Mouse (Mus musculus) limb, embryonic 15.5 days (tissue): ENCODE measurements around the gene Eif4g1. TPM values are rescaled to one million over a fixed set of nuclear protein-coding genes. Genes with fewer than 3 reads are reported as not detected.
"Not testable (repeated sequence)": the region's sequence is repeated elsewhere in the genome, so short reads cannot be mapped to it uniquely, and the experiment has no call there.

Source experiments
- ATAC-seq: fragments of 200-750 bp; cut with Nextera tagmentation; 2 replicates; pipeline ENCODE4 v1.8.0; 2017; ENCODE audit warnings: low read depth, moderate TSS enrichment; ENCODE audit not compliant: insufficient number of reproducible peaks, low FRiP score, low TSS enrichment
- H3K27ac ChIP-seq: fragments of 300-500 bp; sonication (generic); 2 replicates; pipeline ENCODE4 v1.5.1; 2015; ENCODE audit warnings: moderate library complexity, mild to moderate bottlenecking, inconsistent platforms
- H3K27me3 ChIP-seq: fragments of 300-500 bp; sonication (generic); 2 replicates; pipeline ENCODE4 v1.6.1; 2015; ENCODE audit warnings: inconsistent platforms
- H3K36me3 ChIP-seq: fragments of 300-500 bp; sonication (generic); 2 replicates; pipeline ENCODE4 v1.6.1; 2015; ENCODE audit warnings: inconsistent platforms
- H3K4me1 ChIP-seq: fragments of 300-500 bp; sonication (generic); 2 replicates; pipeline ENCODE4 v1.6.1; 2015; ENCODE audit warnings: inconsistent platforms
- H3K4me2 ChIP-seq: fragments of 300-500 bp; sonication (generic); 2 replicates; pipeline ENCODE4 v1.6.1; 2015; ENCODE audit warnings: mild to moderate bottlenecking, inconsistent platforms
- H3K4me3 ChIP-seq: fragments of 300-500 bp; sonication (generic); 2 replicates; pipeline ENCODE4 v1.5.1; 2015; ENCODE audit warnings: mild to moderate bottlenecking, inconsistent platforms
- H3K9ac ChIP-seq: fragments of 300-500 bp; sonication (generic); 2 replicates; pipeline ENCODE4 v1.6.1; 2015; ENCODE audit warnings: inconsistent platforms
- H3K9me3 ChIP-seq: fragments of 300-500 bp; sonication (generic); 2 replicates; pipeline ENCODE4 v1.6.1; 2016; ENCODE audit warnings: inconsistent platforms
- WGBS: fragments of 180-500 bp; shearing (Covaris S2); methylation state at CpG from one replicate; pipeline ENCODE4 v1.1.7; 2015; 5-methylcytosine and 5-hydroxymethylcytosine counted together
- polyA plus RNA-seq: library from polyadenylated mRNA; unstranded; fragments of >200 nt; fragmentation: Nextera tagmentation; extraction: Ambion mirVana; gene quantifications from 2 replicates; pipeline ENCODE4 v1.2.1, GENCODE M21; 2015

Eif4g1 gene
- 161 and 175 TPM in 2 replicates for polyA plus RNA-seq

GRCm38 (mm10) chr16:20668013-20668412 lies at the start of gene Eif4g1:
TSS of gene Eif4g1 (plus strand) at chr16:20668313.
- H3K27me3 ChIP-seq: not testable (repeated sequence)
- 92% methylated on average over 6 of the region's 6 CpGs for WGBS

GRCm38 (mm10) chr16:20619541-20620398 lies 48.3 kb upstream of the Eif4g1 start:
- H3K36me3 ChIP-seq: peaks cover 7% of the 10 kb centered on the region
- H3K27ac ChIP-seq: no peak overlapping the region
- peaks cover 50% of the 10 kb centered on the region for H3K27me3 ChIP-seq
- no peaks in the 10 kb centered on the region for H3K9me3 ChIP-seq
- H3K4me2 ChIP-seq: peak overlapping the region; percentile 100
- peaks cover 35% of the 10 kb centered on the region for H3K4me1 ChIP-seq
- 3% methylated on average over 74 of the region's 83 CpGs for WGBS
- peak overlapping the region; percentile 69 for H3K4me3 ChIP-seq
- no peak overlapping the region for H3K9ac ChIP-seq
- ATAC-seq: no peak; the same call in 1 of the 2 replicates

More at GRCm38 (mm10) chr16:20668013-20668412, at the start of gene Eif4g1:
- ATAC-seq, H3K9ac ChIP-seq, H3K27ac ChIP-seq, H3K9me3 ChIP-seq, H3K4me2 ChIP-seq, H3K4me3 ChIP-seq, H3K4me1 ChIP-seq: not testable (repeated sequence)
- H3K36me3 ChIP-seq: peaks cover 12% of the 10 kb centered on the region

DNA sequence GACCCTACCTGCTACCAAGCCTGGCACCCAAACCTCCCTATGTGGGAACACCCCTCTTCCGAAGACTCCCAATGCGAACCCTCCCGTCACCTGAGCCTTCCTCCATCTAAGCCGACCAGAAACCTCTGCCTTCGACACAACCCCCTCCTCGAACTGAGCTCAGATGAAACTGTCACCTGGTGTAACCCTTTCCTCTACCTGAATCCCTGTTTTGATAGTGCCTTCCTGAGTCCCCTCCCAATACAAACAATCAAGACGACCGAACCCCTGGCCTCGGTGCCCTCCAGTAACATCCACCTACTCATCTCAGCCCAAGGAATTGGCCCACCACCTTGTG lies 47.7 kb upstream of the Eif4g1 start:
- no peak overlapping the region for H3K9ac ChIP-seq
- H3K4me1 ChIP-seq: peaks cover 35% of the 10 kb centered on the region
- H3K4me2 ChIP-seq: peak overlapping the region; percentile 100
- H3K27ac ChIP-seq: no peak overlapping the region
- WGBS: under 1% methylated on average over 9 of the region's 9 CpGs
- ATAC-seq: no peak
- peaks cover 50% of the 10 kb centered on the region for H3K27me3 ChIP-seq
- H3K4me3 ChIP-seq: peak overlapping the region; percentile 69
- H3K9me3 ChIP-seq: no peaks in the 10 kb centered on the region
- peaks cover 7% of the 10 kb centered on the region for H3K36me3 ChIP-seq

GRCm38 (mm10) chr16:20620751-20621190 lies 47.3 kb upstream of the Eif4g1 start:
- H3K9ac ChIP-seq: peak overlapping the region; percentile 54
- no peaks in the 10 kb centered on the region for H3K9me3 ChIP-seq
- peak overlapping the region; percentile 100 for H3K4me2 ChIP-seq
- ATAC-seq: no peak; the same call in 1 of the 2 replicates
- H3K27ac ChIP-seq: no peak overlapping the region
- peaks cover 7% of the 10 kb centered on the region for H3K36me3 ChIP-seq
- 0% methylated on average over 32 of the region's 32 CpGs for WGBS
- H3K4me1 ChIP-seq: peaks cover 35% of the 10 kb centered on the region
- peaks cover 50% of the 10 kb centered on the region for H3K27me3 ChIP-seq
- H3K4me3 ChIP-seq: peak overlapping the region; percentile 69

GRCm38 (mm10) chr16:20621191-20621990 lies 46.7 kb upstream of the Eif4g1 start, which contains the start of gene Camk2n2:
TSS of gene Camk2n2 (minus strand) at chr16:20621287.
- peak within 1 kb of the TSS; percentile 54 for H3K9ac ChIP-seq
- peak within 1 kb of the TSS; percentile 100 for H3K4me2 ChIP-seq
- ATAC-seq: peak; percentile 45; the same call in 1 of the 2 replicates
- peaks cover 50% of the 10 kb centered on the region for H3K27me3 ChIP-seq
- peaks cover 35% of the 10 kb centered on the region for H3K4me1 ChIP-seq
- peak within 1 kb of the TSS; percentile 69 for H3K4me3 ChIP-seq
- under 1% methylated on average over 71 of the region's 92 CpGs for WGBS
- peak within 1 kb of the TSS; percentile 59; the same call in 1 of the 2 replicates for H3K27ac ChIP-seq
- H3K9me3 ChIP-seq: no peaks in the 10 kb centered on the region
- H3K36me3 ChIP-seq: peaks cover 7% of the 10 kb centered on the region

GRCm38 (mm10) chr16:20621991-20622685 lies 46.0 kb upstream of the Eif4g1 start:
- Histone ChIP-seq H3K27me3 (peaks cover 50% of the 10 kb centered on the region), H3K4me2 (peak overlapping the region; percentile 100), H3K4me1 (peaks cover 35% of the 10 kb centered on the region), H3K9me3 (no peaks in the 10 kb centered on the region), H3K36me3 (peaks cover 7% of the 10 kb centered on the region), H3K9ac (peak overlapping the region; percentile 54; the same call in 1 of the 2 replicates), H3K4me3 (peak overlapping the region; percentile 69), H3K27ac (peak overlapping the region; percentile 48; the same call in 1 of the 2 replicates)
- under 1% methylated on average over 37 of the region's 37 CpGs for WGBS
- no peak for ATAC-seq

DNA sequence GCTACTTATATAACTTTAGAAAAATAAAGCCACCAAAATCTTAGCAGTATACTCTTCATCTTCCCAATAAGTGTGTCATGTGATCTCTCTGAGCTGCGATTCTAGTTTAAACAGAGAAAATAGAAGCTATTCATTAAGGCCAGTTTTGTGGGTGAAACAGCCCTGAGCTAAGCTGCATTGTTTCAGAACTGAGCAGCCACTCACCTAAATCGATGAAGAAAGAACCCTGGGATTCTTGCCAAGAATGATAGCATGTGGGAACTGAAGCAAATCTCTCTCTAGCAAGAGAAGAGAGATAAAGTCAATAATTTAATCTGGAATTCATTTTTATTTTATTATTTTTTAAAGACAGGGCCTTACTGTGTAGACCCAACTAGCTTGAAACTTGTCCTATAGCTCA lies 44.9 kb upstream of the Eif4g1 start:
- Histone ChIP-seq H3K27ac (no peak overlapping the region), H3K4me2 (no peak overlapping the region), H3K27me3 (peaks cover 42% of the 10 kb centered on the region), H3K9ac (no peak overlapping the region), H3K4me3 (no peak overlapping the region), H3K9me3 (no peaks in the 10 kb centered on the region), H3K4me1 (peaks cover 35% of the 10 kb centered on the region), H3K36me3 (0 out of 2 replicates have a peak, but pooled peaks cover 3% of the 10 kb centered on the region)
- ATAC-seq: no peak
- 71% methylated on average over 2 of the region's 2 CpGs for WGBS

GRCm38 (mm10) chr16:20628871-20629391 lies 39.2 kb upstream of the Eif4g1 start:
- no peak overlapping the region for H3K9ac ChIP-seq
- H3K4me3 ChIP-seq: peak overlapping the region; percentile 56; the same call in 1 of the 2 replicates
- H3K4me2 ChIP-seq: peak overlapping the region; percentile 95; the same call in 1 of the 2 replicates
- peaks cover 2% of the 10 kb centered on the region; the same call in 1 of the 2 replicates for H3K36me3 ChIP-seq
- no peak for ATAC-seq
- peaks cover 18% of the 10 kb centered on the region; the same call in 1 of the 2 replicates for H3K27me3 ChIP-seq
- no peak overlapping the region for H3K27ac ChIP-seq
- peaks cover 14% of the 10 kb centered on the region for H3K4me1 ChIP-seq
- H3K9me3 ChIP-seq: no peaks in the 10 kb centered on the region
- WGBS: 31% methylated on average over 11 of the region's 11 CpGs

DNA sequence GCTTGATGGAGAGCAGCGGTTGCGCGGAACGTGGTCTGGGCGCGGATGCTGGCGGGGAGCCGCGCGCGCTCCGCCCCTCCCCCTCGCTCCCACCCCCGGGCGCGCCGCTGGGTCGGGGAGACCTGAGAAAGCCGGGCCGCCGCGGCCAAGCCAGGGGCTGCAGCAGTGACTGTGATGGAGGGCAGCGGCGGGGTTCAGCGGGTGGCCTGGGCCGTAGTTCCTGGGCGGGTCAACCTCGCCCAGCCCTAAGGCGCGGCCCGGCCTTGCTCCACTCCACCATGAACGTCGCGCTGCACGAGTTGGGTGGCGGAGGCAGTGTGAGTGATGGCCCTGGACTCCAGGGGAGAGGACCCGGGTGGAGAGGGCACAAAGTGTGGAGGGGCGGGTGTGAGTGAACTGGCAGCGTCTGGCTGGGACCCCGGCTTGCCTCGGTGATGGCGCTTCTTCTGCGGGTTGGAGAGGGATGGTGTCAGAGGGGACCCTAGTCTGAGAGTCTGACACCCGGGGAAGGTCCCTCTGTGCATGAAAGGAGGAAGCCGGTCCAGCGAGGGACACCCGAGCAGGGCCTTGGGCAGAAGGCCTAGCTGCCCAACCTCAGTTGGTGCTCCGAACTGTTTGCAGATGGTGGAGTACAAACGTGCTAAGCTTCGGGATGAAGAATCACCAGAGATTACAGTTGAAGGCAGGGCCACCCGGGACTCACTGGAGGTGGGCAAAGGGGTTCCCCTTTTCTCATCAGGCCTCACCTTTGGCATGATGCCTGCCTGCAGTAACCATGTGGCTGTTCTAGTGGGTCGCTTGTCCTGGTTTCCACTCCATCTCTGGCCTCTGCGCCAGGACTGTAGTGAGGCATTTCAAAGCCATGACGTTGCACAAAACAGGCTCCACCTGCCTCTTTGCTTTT lies 38.1 kb upstream of the Eif4g1 start, which contains the start of gene Ece2:
Ece2 (plus strand) TSS at position 98 of the 904 bp plus-strand sequence.
- peaks cover 2% of the 10 kb centered on the region; the same call in 1 of the 2 replicates for H3K36me3 ChIP-seq
- peak within 1 kb of the TSS; percentile 95 for H3K4me2 ChIP-seq
- H3K4me3 ChIP-seq: peak within 1 kb of the TSS; percentile 56
- no peaks in the 10 kb centered on the region for H3K9me3 ChIP-seq
- 6% methylated on average over 50 of the region's 54 CpGs for WGBS
- peaks cover 14% of the 10 kb centered on the region for H3K4me1 ChIP-seq
- ATAC-seq: no peak
- no peak within 1 kb of the TSS for H3K27ac ChIP-seq
- peak within 1 kb of the TSS; percentile 54 for H3K9ac ChIP-seq
- H3K27me3 ChIP-seq: peaks cover 18% of the 10 kb centered on the region; the same call in 1 of the 2 replicates

DNA sequence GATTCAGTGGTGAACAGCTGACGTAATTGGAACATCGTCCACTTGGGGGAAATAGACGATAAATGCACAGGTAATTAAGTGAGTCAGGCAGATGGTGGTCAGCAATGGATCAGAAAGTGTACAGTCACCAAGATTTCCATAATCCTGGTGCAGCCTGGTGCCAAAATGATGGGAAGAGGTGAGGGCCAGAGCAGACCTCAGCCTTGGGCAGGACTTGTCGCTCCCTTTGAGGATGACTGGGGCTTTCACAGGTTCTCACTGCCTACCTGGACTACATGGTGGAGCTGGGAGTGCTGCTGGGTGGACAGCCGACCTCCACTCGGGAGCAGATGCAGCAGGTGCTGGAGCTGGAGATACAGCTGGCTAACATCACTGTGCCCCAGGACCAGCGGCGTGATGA lies 30.7 kb upstream of the Eif4g1 start:
- Histone ChIP-seq H3K27ac (no peak overlapping the region), H3K9me3 (no peaks in the 10 kb centered on the region), H3K4me1 (0 out of 2 replicates have a peak, but pooled peaks cover 2% of the 10 kb centered on the region), H3K9ac (no peak overlapping the region), H3K4me3 (no peak overlapping the region), H3K27me3 (no peaks in the 10 kb centered on the region), H3K4me2 (no peak overlapping the region), H3K36me3 (no peaks in the 10 kb centered on the region; the same call in 1 of the 2 replicates)
- ATAC-seq: no peak
- 82% methylated on average over 8 of the region's 8 CpGs for WGBS
